In the genomic region with DNA sequence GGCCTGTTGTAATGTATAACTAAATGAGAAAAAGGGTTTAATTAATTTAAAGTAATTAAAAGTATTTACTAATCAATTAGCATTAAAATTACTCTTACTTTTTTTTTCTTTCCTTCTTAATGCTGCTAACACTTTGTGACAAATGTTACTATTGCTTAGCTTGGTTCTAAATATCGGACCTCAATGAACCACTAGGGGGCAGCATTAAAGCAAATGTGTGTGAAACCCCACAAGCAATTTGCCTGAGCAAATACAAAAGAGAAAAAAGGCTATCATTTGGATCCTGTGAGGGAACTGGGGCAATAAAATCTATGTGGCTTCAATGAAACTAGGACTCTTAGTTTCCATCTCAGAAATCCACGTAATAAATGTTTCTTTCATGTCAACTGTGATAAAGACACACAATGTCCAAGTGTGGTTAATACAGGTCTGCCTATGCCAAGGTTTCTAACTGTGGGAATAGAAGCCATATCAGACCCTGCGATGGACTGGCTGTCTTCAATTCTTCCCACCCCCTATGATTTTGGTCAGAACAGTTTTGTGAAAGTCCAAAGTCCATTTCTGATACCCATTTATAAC, we compare ENCODE assay signal across 8 mouse cellular contexts. TPM values are rescaled to one million over a fixed set of nuclear protein-coding genes. Genes with fewer than 3 reads are reported as not detected.
DNase-seq lines count a peak whose midpoint lies in the region; ATAC-seq and TF ChIP-seq lines count a peak whose summit lies in the region.

No protein-coding gene starts in this region.

- H3K4me1 ChIP-seq in heart, adult 2 months (ENCODE audit: control insufficient read depth, insufficient read depth, low read length): no peaks in the 10 kb centered on the region
- peaks cover 6% of the 10 kb centered on the region for H3K4me1 ChIP-seq in heart, embryonic 12.5 days (replicated peaks)
- H3K4me1 ChIP-seq in neural tube, embryonic 11.5 days (ENCODE audit: control insufficient read depth, insufficient read depth, low read length): no peaks in the 10 kb centered on the region
- H3K4me1 ChIP-seq in forebrain, embryonic 16.5 days (replicated peaks; ENCODE audit: control insufficient read depth, insufficient read depth, low read length): 0 out of 2 replicates have a peak, but pooled peaks cover 2% of the 10 kb centered on the region

- peaks cover 14% of the 10 kb centered on the region; the same call in 1 of the 2 replicates for H3K27me3 ChIP-seq in heart, adult 2 months (ENCODE audit: control insufficient read depth, insufficient read depth, low read length)
- peaks cover 30% of the 10 kb centered on the region for H3K27me3 ChIP-seq in heart, embryonic 12.5 days (replicated peaks)
- peaks cover 14% of the 10 kb centered on the region; the same call in 1 of the 2 replicates for H3K27me3 ChIP-seq in neural tube, embryonic 11.5 days (ENCODE audit: control insufficient read depth, insufficient read depth, low read length)
- 0 out of 2 replicates have a peak, but pooled peaks cover 4% of the 10 kb centered on the region for H3K27me3 ChIP-seq in forebrain, embryonic 16.5 days (replicated peaks; ENCODE audit: control insufficient read depth, insufficient read depth, low read length)

- H3K4me3 ChIP-seq in heart, adult 2 months: no peak overlapping the region
- no peak overlapping the region for H3K4me3 ChIP-seq in heart, embryonic 12.5 days
- no peak overlapping the region for H3K4me3 ChIP-seq in layer of hippocampus, adult 2 months
- H3K4me3 ChIP-seq in neural tube, embryonic 11.5 days (ENCODE audit: low read depth, low read length): no peak overlapping the region
- H3K4me3 ChIP-seq in forebrain, embryonic 16.5 days (replicated peaks; ENCODE audit: low read length): no peak overlapping the region

- 21% methylated on average over 3 of the region's 3 CpGs for WGBS in heart, adult 2 months
- 20% methylated on average over 3 of the region's 3 CpGs for WGBS in heart, embryonic 12.5 days
- 20% methylated on average over 3 of the region's 3 CpGs for WGBS in neural tube, embryonic 11.5 days
- 22% methylated on average over 3 of the region's 3 CpGs for WGBS in forebrain, embryonic 16.5 days

- peak; percentile 92 for TF ChIP-seq CTCF in heart, adult 2 months (IDR thresholded peaks at IDR 0.05)
- peak; percentile 90 for TF ChIP-seq CTCF in layer of hippocampus, adult 2 months (conservative IDR thresholded peaks at IDR 0.05)

- ATAC-seq in heart, embryonic 12.5 days (ENCODE audit: insufficient number of reproducible peaks, low FRiP score): no peak
- peak; percentile 44; the same call in 1 of the 2 replicates for ATAC-seq in neural tube, embryonic 11.5 days (ENCODE audit: insufficient read depth, low FRiP score, low TSS enrichment)
- ATAC-seq in forebrain, embryonic 16.5 days: no peak

- TF ChIP-seq EP300 in heart, adult 2 months (IDR thresholded peaks at IDR 0.05; ENCODE audit: insufficient read depth, low read depth, low read length): no peak

- DNase-seq in heart, adult 2 months: no peak
- DNase-seq in 3134 (ENCODE audit: extremely low read depth, insufficient read length, low spot score): peak; percentile 27
- DNase-seq in Muller cell, postnatal 12 days (ENCODE audit: inconsistent ontology term): peak; percentile 48
- DNase-seq in embryo, embryonic 10 days (ENCODE audit: low spot score): peak; percentile 87
- DNase-seq in layer of hippocampus, adult 2 months (ENCODE audit: low spot score in 2 of 2): peak; percentile 70 to 80
- peak; percentile 55 for DNase-seq in neural tube, embryonic 11.5 days (ENCODE audit: low spot score)

- no peak for TF ChIP-seq POLR2A in heart, adult 2 months (IDR thresholded peaks at IDR 0.05; ENCODE audit: insufficient read depth, low read depth, low read length)

- H3K4me2 ChIP-seq in heart, embryonic 12.5 days: no peak overlapping the region
- H3K4me2 ChIP-seq in neural tube, embryonic 11.5 days (ENCODE audit: low read depth): no peak overlapping the region
- H3K4me2 ChIP-seq in forebrain, embryonic 16.5 days (ENCODE audit: low read length): no peak overlapping the region

- no peak overlapping the region for H3K27ac ChIP-seq in heart, adult 2 months
- no peak overlapping the region for H3K27ac ChIP-seq in heart, embryonic 12.5 days (ENCODE audit: poor library complexity, severe bottlenecking)
- no peak overlapping the region for H3K27ac ChIP-seq in layer of hippocampus, adult 2 months
- H3K27ac ChIP-seq in neural tube, embryonic 11.5 days (ENCODE audit: low read depth, low read length): no peak overlapping the region
- H3K27ac ChIP-seq in forebrain, embryonic 16.5 days (ENCODE audit: low read length): no peak overlapping the region

- no peaks in the 10 kb centered on the region for H3K9me3 ChIP-seq in heart, embryonic 12.5 days (replicated peaks)
- no peaks in the 10 kb centered on the region for H3K9me3 ChIP-seq in neural tube, embryonic 11.5 days (ENCODE audit: control insufficient read depth, low read length)
- H3K9me3 ChIP-seq in forebrain, embryonic 16.5 days (ENCODE audit: control insufficient read depth, low read length): no peaks in the 10 kb centered on the region

- no peak overlapping the region for H3K9ac ChIP-seq in heart, adult 2 months (ENCODE audit: low read depth, low read length)
- no peak overlapping the region for H3K9ac ChIP-seq in heart, embryonic 12.5 days
- H3K9ac ChIP-seq in neural tube, embryonic 11.5 days (ENCODE audit: low read length): no peak overlapping the region
- no peak overlapping the region for H3K9ac ChIP-seq in forebrain, embryonic 16.5 days (replicated peaks; ENCODE audit: low read depth, low read length)

- H3K36me3 ChIP-seq in heart, adult 2 months (ENCODE audit: control insufficient read depth, insufficient read depth, low read length): no peaks in the 10 kb centered on the region
- H3K36me3 ChIP-seq in heart, embryonic 12.5 days: no peaks in the 10 kb centered on the region
- H3K36me3 ChIP-seq in neural tube, embryonic 11.5 days (ENCODE audit: control insufficient read depth, insufficient read depth, low read length): no peaks in the 10 kb centered on the region
- H3K36me3 ChIP-seq in forebrain, embryonic 16.5 days (ENCODE audit: control insufficient read depth, insufficient read depth): no peaks in the 10 kb centered on the region

- intact Hi-C loops in heart, adult 2 months (cut with DNase I): loop anchor here (1.0 to 10.0 kb wide), 5 partner anchors 102 to 385 kb away; a partner anchor contains a TSS

- H3K79me2 ChIP-seq in heart, adult 2 months (replicated peaks; ENCODE audit: control insufficient read depth, insufficient read depth, low read length): no peaks in the 10 kb centered on the region

RNA-seq across cellular contexts. Expression of a gene that starts 10.2 kb away (rescaled TPM):
- total RNA-seq in heart, adult 2 months (2021): not detected
- polyA plus RNA-seq in heart, adult 2 months (2012; rRNA removed): not detected in 2 replicates
- polyA plus RNA-seq in heart, embryonic 12.5 days (2016; fragmentation: Nextera tagmentation; extraction: Ambion mirVana): not detected in 2 replicates
- total RNA-seq in layer of hippocampus, adult 2 months (2021): not detected
- polyA plus RNA-seq in neural tube, embryonic 11.5 days (2014; fragmentation: Nextera tagmentation; extraction: Ambion mirVana): not detected in 2 replicates
- not detected in 2 replicates for polyA plus RNA-seq in forebrain, embryonic 16.5 days (2015; fragmentation: Nextera tagmentation; extraction: Ambion mirVana)

RNA-seq across cellular contexts. Expression of a gene that starts 11.6 kb away (rescaled TPM):
- total RNA-seq in heart, adult 2 months (2021): 1 to 10 TPM; 1.1 to 1.5 TPM
- polyA plus RNA-seq in heart, adult 2 months (2012; rRNA removed): 0.91 and 6.5 TPM in 2 replicates
- polyA plus RNA-seq in heart, embryonic 12.5 days (2016; fragmentation: Nextera tagmentation; extraction: Ambion mirVana): 1.1 and 1.3 TPM in 2 replicates
- under 1 TPM in 1 of 2 experiments, not detected in 1; 0.59 TPM for total RNA-seq in layer of hippocampus, adult 2 months (2021)
- polyA plus RNA-seq in neural tube, embryonic 11.5 days (2014; fragmentation: Nextera tagmentation; extraction: Ambion mirVana): not detected in 2 replicates
- not detected in 2 replicates for polyA plus RNA-seq in forebrain, embryonic 16.5 days (2015; fragmentation: Nextera tagmentation; extraction: Ambion mirVana)

RNA-seq across cellular contexts. Expression of a gene that starts 34.2 kb away (rescaled TPM):
- total RNA-seq in heart, adult 2 months (2021): not detected
- polyA plus RNA-seq in heart, adult 2 months (2012; rRNA removed): not detected in 2 replicates
- not detected in 2 replicates for polyA plus RNA-seq in heart, embryonic 12.5 days (2016; fragmentation: Nextera tagmentation; extraction: Ambion mirVana)
- not detected for total RNA-seq in layer of hippocampus, adult 2 months (2021)
- polyA plus RNA-seq in neural tube, embryonic 11.5 days (2014; fragmentation: Nextera tagmentation; extraction: Ambion mirVana): not detected in 2 replicates
- polyA plus RNA-seq in forebrain, embryonic 16.5 days (2015; fragmentation: Nextera tagmentation; extraction: Ambion mirVana): not detected in 2 replicates

RNA-seq across cellular contexts. Expression of a gene that starts 50.5 kb away (rescaled TPM):
- not detected for total RNA-seq in heart, adult 2 months (2021)
- polyA plus RNA-seq in heart, adult 2 months (2012; rRNA removed): 0.32 and 3.1 TPM in 2 replicates
- not detected in 2 replicates for polyA plus RNA-seq in heart, embryonic 12.5 days (2016; fragmentation: Nextera tagmentation; extraction: Ambion mirVana)
- total RNA-seq in layer of hippocampus, adult 2 months (2021): not detected
- polyA plus RNA-seq in neural tube, embryonic 11.5 days (2014; fragmentation: Nextera tagmentation; extraction: Ambion mirVana): not detected in 2 replicates
- polyA plus RNA-seq in forebrain, embryonic 16.5 days (2015; fragmentation: Nextera tagmentation; extraction: Ambion mirVana): not detected in 2 replicates

Comparison
In these comparisons a context has a peak if more than half of its experiments do, and no peak if none do; other contexts are left out.
1. DNase-seq: peak in 3134 (single experiment), Muller cell, postnatal 12 days (single experiment), embryo, embryonic 10 days (single experiment), layer of hippocampus, adult 2 months (2 of 2) and neural tube, embryonic 11.5 days (single experiment); none in heart, adult 2 months (0 of 2).